Mouse (Mus musculus) heart, embryonic 10.5 days (tissue): ENCODE measurements around the gene Kctd2. TPM values are rescaled to one million over a fixed set of nuclear protein-coding genes. Genes with fewer than 3 reads are reported as not detected.
"Not testable (repeated sequence)": the region's sequence is repeated elsewhere in the genome, so short reads cannot be mapped to it uniquely, and the experiment has no call there.

ENCODE experiments used
- DNase-seq: peaks from one replicate; pipeline ENCODE4 v3.0.0-alpha.2; 2017; ENCODE audit warnings: low spot score
- H3K27ac ChIP-seq: fragments of 300-500 bp; sonication (generic); 2 replicates; pipeline ENCODE4 v1.5.1; 2016; ENCODE audit warnings: mild to moderate bottlenecking
- H3K27me3 ChIP-seq: fragments of 300-500 bp; sonication (generic); 2 replicates; pipeline ENCODE4 v1.6.1; 2016; ENCODE audit warnings: mild to moderate bottlenecking; ENCODE audit not compliant: poor library complexity, insufficient read depth, severe bottlenecking
- H3K36me3 ChIP-seq: fragments of 300-500 bp; sonication (generic); 2 replicates; pipeline ENCODE4 v1.6.1; 2016; ENCODE audit warnings: mild to moderate bottlenecking, moderate library complexity
- H3K4me1 ChIP-seq: fragments of 300-500 bp; sonication (generic); 2 replicates; pipeline ENCODE4 v1.6.1; 2016; ENCODE audit warnings: mild to moderate bottlenecking
- H3K4me3 ChIP-seq: fragments of 300-500 bp; sonication (generic); 2 replicates; pipeline ENCODE4 v1.5.1; 2016; ENCODE audit warnings: mild to moderate bottlenecking, moderate library complexity
- H3K9me3 ChIP-seq: fragments of 300-500 bp; sonication (generic); 2 replicates; pipeline ENCODE4 v1.6.1; 2016; ENCODE audit warnings: mild to moderate bottlenecking, moderate library complexity
- WGBS: fragments of 180-500 bp; shearing (Covaris S2); methylation state at CpG from one replicate; pipeline ENCODE4 v1.1.7; 2016; 5-methylcytosine and 5-hydroxymethylcytosine counted together
- polyA plus RNA-seq: library from polyadenylated mRNA; unstranded; fragments of >200 nt; fragmentation: Nextera tagmentation; extraction: Ambion mirVana; gene quantifications from 2 replicates; pipeline ENCODE4 v1.2.1, GENCODE M21; 2016

Kctd2 gene
- polyA plus RNA-seq, 1 experiment from 2014 or later = 13.3 TPM

- Histone ChIP-seq H3K4me1 (peaks cover 43% of the 10 kb centered on the region), H3K36me3 (no peaks in the 10 kb centered on the region), H3K27ac (peak overlapping the region; percentile 88), H3K4me3 (peak overlapping the region; percentile 74), H3K9me3 (0 out of 2 replicates have a peak, but pooled peaks cover 3% of the 10 kb centered on the region), H3K27me3 (peaks cover 36% of the 10 kb centered on the region)
- 16% methylated on average over 5 of the region's 5 CpGs for WGBS
- DNase-seq = no peak
Observed at GRCm38 (mm10) chr11:115382891-115383290, 37.0 kb upstream of the Kctd2 start.

GRCm38 (mm10) chr11:115383701-115384474, 36.0 kb upstream of the Kctd2 start:
- H3K9me3 ChIP-seq = no peaks in the 10 kb centered on the region
- H3K4me3 ChIP-seq = peak overlapping the region; percentile 74
- DNase-seq = no peak
- peaks cover 33% of the 10 kb centered on the region for H3K27me3 ChIP-seq
- H3K4me1 ChIP-seq = peaks cover 43% of the 10 kb centered on the region
- WGBS = 58% methylated on average over 16 of the region's 16 CpGs
- H3K36me3 ChIP-seq = no peaks in the 10 kb centered on the region
- peak overlapping the region; percentile 42 for H3K27ac ChIP-seq

- H3K27me3 ChIP-seq = peaks cover 33% of the 10 kb centered on the region
- peaks cover 43% of the 10 kb centered on the region for H3K4me1 ChIP-seq
- no peaks in the 10 kb centered on the region for H3K36me3 ChIP-seq
- peak overlapping the region; percentile 56 for H3K27ac ChIP-seq
- peak overlapping the region; percentile 18; the same call in 1 of the 2 replicates for H3K4me3 ChIP-seq
- no peaks in the 10 kb centered on the region for H3K9me3 ChIP-seq
- WGBS = 65% methylated on average over 5 of the region's 5 CpGs
- no peak for DNase-seq
Observed at GRCm38 (mm10) chr11:115384587-115384986, 35.3 kb upstream of the Kctd2 start.

- H3K4me3 ChIP-seq, DNase-seq, H3K9me3 ChIP-seq, H3K27ac ChIP-seq: not testable (repeated sequence)
- Histone ChIP-seq H3K36me3 (peaks cover 18% of the 10 kb centered on the region; the same call in 1 of the 2 replicates), H3K4me1 (peaks cover 37% of the 10 kb centered on the region), H3K27me3 (peaks cover 39% of the 10 kb centered on the region)
- 80% methylated on average over 3 of the region's 3 CpGs for WGBS
Observed at GRCm38 (mm10) chr11:115386859-115387258, 33.1 kb upstream of the Kctd2 start.

GRCm38 (mm10) chr11:115391358-115391757, 28.6 kb upstream of the Kctd2 start:
- Histone ChIP-seq H3K36me3 (peaks cover 53% of the 10 kb centered on the region), H3K4me3 (no peak overlapping the region), H3K27me3 (peaks cover 38% of the 10 kb centered on the region; the same call in 1 of the 2 replicates), H3K4me1 (peaks cover 9% of the 10 kb centered on the region; the same call in 1 of the 2 replicates), H3K9me3 (no peaks in the 10 kb centered on the region), H3K27ac (no peak overlapping the region)
- 89% methylated on average over 7 of the region's 7 CpGs for WGBS
- DNase-seq = no peak

GRCm38 (mm10) chr11:115393721-115394325, 26.1 kb upstream of the Kctd2 start:
- Histone ChIP-seq H3K36me3 (peaks cover 53% of the 10 kb centered on the region), H3K4me3 (peak overlapping the region; percentile 48), H3K27ac (peak overlapping the region; percentile 45; the same call in 1 of the 2 replicates), H3K27me3 (peaks cover 38% of the 10 kb centered on the region; the same call in 1 of the 2 replicates), H3K9me3 (no peaks in the 10 kb centered on the region), H3K4me1 (peaks cover 13% of the 10 kb centered on the region; the same call in 1 of the 2 replicates)
- DNase-seq = no peak
- 46% methylated on average over 34 of the region's 34 CpGs for WGBS

- whole genome bisulfite sequencing = 74% methylated on average over 7 of the region's 7 CpGs
- no peak for DNase-seq
- H3K4me1 ChIP-seq = peaks cover 20% of the 10 kb centered on the region; the same call in 1 of the 2 replicates
Observed at GRCm38 (mm10) chr11:115398085-115398484, 21.8 kb upstream of the Kctd2 start.

GRCm38 (mm10) chr11:115400126-115400525, 19.8 kb upstream of the Kctd2 start:
- Histone ChIP-seq H3K4me3 (no peak overlapping the region), H3K27ac (no peak overlapping the region), H3K9me3 (no peaks in the 10 kb centered on the region), H3K36me3 (peaks cover 6% of the 10 kb centered on the region; the same call in 1 of the 2 replicates), H3K4me1 (peaks cover 28% of the 10 kb centered on the region), H3K27me3 (peaks cover 4% of the 10 kb centered on the region; the same call in 1 of the 2 replicates)
- DNase-seq = no peak
- WGBS = 72% methylated on average over 3 of the region's 3 CpGs

More at GRCm38 (mm10) chr11:115398085-115398484, 21.8 kb upstream of the Kctd2 start:
- H3K9me3 ChIP-seq = no peaks in the 10 kb centered on the region
- peaks cover 22% of the 10 kb centered on the region; the same call in 1 of the 2 replicates for H3K27me3 ChIP-seq
- H3K36me3 ChIP-seq = peaks cover 25% of the 10 kb centered on the region
- H3K4me3 ChIP-seq = no peak overlapping the region
- H3K27ac ChIP-seq = no peak overlapping the region

- WGBS = 59% methylated on average over 11 of the region's 11 CpGs
- H3K36me3 ChIP-seq = peaks cover 4% of the 10 kb centered on the region; the same call in 1 of the 2 replicates
Observed at GRCm38 (mm10) chr11:115400630-115401391, 19.1 kb upstream of the Kctd2 start.

GRCm38 (mm10) chr11:115403338-115404124, 16.4 kb upstream of the Kctd2 start, which contains the start of gene Mrpl58:
TSS of gene Mrpl58 (plus strand) at chr11:115403752.
- Histone ChIP-seq H3K4me3 (peak within 1 kb of the TSS; percentile 79), H3K9me3 (no peaks in the 10 kb centered on the region), H3K27ac (peak within 1 kb of the TSS; percentile 94), H3K36me3 (peaks cover 29% of the 10 kb centered on the region), H3K27me3 (no peaks in the 10 kb centered on the region), H3K4me1 (peaks cover 29% of the 10 kb centered on the region)
- peak; percentile 94 for DNase-seq
- WGBS = 4% methylated on average over 50 of the region's 50 CpGs

More at GRCm38 (mm10) chr11:115400630-115401391, 19.1 kb upstream of the Kctd2 start:
- Histone ChIP-seq H3K27ac (no peak overlapping the region), H3K4me1 (peaks cover 29% of the 10 kb centered on the region), H3K9me3 (no peaks in the 10 kb centered on the region), H3K27me3 (0 out of 2 replicates have a peak, but pooled peaks cover under 1% of the 10 kb centered on the region), H3K4me3 (no peak overlapping the region)
- DNase-seq = no peak

GRCm38 (mm10) chr11:115405723-115406122, 14.2 kb upstream of the Kctd2 start:
- WGBS = 96% methylated on average over 6 of the region's 6 CpGs
- Histone ChIP-seq H3K4me1 (peaks cover 22% of the 10 kb centered on the region), H3K4me3 (no peak overlapping the region), H3K27ac (no peak overlapping the region), H3K9me3 (no peaks in the 10 kb centered on the region), H3K27me3 (no peaks in the 10 kb centered on the region), H3K36me3 (peaks cover 50% of the 10 kb centered on the region)
- no peak for DNase-seq
